Mouse (Mus musculus) CD4-positive naive resting alpha-beta T cell, adult 57 days (primary cell): Measurements from ENCODE around the gene Grin2a. TPM values are rescaled to one million over a fixed set of nuclear protein-coding genes. Genes with fewer than 3 reads are reported as not detected.

Experiments used
- total RNA-seq: library from RNA; stranded (reverse); gene quantifications from one replicate; pipeline ENCODE4 v1.2.4, GENCODE M21; 2023

Gene Grin2a
- total RNA-seq: not detected

DNA sequence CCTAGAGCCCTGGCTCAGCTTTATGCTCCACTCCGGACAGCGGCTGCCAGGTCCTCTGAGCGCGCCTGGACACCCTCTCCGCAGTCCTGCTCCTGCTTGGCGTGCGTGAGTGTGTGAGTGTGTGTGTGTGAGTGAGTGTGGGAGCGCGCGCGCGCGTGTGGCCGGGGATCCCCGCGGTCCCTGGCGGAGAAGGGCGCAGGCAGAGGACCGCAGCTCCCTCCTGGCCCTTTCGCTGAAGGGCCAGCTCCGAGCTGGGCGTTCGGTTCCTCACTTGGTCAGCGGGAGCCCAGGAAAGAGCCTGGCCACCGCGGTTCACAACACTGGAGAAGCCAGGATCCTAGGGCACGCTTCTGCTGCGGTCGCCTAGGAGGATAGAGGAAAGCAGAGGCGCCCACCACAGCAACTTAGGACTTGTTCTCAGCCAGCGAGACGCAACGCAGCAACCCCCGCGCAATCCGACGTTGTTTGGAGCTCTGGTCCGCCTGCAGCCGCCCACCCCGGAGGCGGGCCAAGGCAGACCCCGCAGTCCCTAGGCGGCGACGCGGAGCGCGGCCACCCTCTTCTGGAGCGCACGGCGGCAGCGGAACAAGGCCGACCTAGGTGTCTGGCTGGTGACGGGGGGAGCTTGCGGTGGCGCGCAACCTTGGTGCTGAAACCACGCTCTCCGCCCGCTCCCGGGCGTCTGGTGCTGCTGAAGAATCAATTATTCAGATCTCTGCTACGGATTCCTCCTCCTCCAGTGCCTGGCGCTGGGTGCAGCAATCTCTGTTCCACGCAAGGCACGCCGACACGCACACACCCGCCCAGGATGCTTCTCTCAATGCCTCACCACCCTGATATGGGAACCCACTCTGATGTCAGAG is at the start of gene Grin2a:
Grin2a (minus strand) TSS at position 610 of the 863 bp plus-strand sequence.

Other genes starting within 250 kb of the Grin2a start
- not detected for gene Rpl39l, start 174.7 kb upstream of the Grin2a start, total RNA-seq
- not detected for gene Atf7ip2, start 197.2 kb upstream of the Grin2a start, total RNA-seq